Mouse (Mus musculus) cerebellum, postnatal 14 days (tissue): Measurements from ENCODE around the gene Ly6g5b.

Source experiments
- DNase-seq, 2 experiments: peaks; one replicate each; pipeline ENCODE4 v3.0.0; 2021; ENCODE audit warnings: mixed read lengths in 2 of 2

Ly6g5b gene

GRCm38 (mm10) chr17:35077786-35078233 is 37.4 kb downstream of the Ly6g5b start, which contains the start of gene Ly6g6d:
Ly6g6d (minus strand) TSS chr17:35078065.
- peak; percentile 40 to 54 for DNase-seq

- DNase-seq, result peak in 1 of 2 experiments; percentile 33
Observed at GRCm38 (mm10) chr17:35077285-35077684, 37.9 kb downstream of the Ly6g5b start.

GRCm38 (mm10) chr17:35076507-35077176 is 38.6 kb downstream of the Ly6g5b start, which contains the start of gene Ly6g6e:
Ly6g6e (plus strand) TSS chr17:35076902.
- no peak for DNase-seq

GRCm38 (mm10) chr17:35074097-35074496 is 41.1 kb downstream of the Ly6g5b start:
- peak; percentile 80 to 88 for DNase-seq

- DNase-seq, result peak; percentile 22 to 44
Observed at GRCm38 (mm10) chr17:35071454-35071853, 43.8 kb downstream of the Ly6g5b start.

- DNase-seq, result peak; percentile 87 to 90
Observed at GRCm38 (mm10) chr17:35070556-35071229, 44.5 kb downstream of the Ly6g5b start.

GRCm38 (mm10) chr17:35068213-35068914 is 46.9 kb downstream of the Ly6g5b start:
- DNase-seq, result peak in 1 of 2 experiments; percentile 43

GRCm38 (mm10) chr17:35066084-35066483 is 49.1 kb downstream of the Ly6g5b start, which contains the start of gene Mpig6b:
Mpig6b (minus strand) TSS chr17:35066184.
- peak in 1 of 2 experiments; percentile 15 for DNase-seq

- DNase-seq, result peak; percentile 57 to 63
Observed at GRCm38 (mm10) chr17:35064951-35065947, 50.0 kb downstream of the Ly6g5b start, which contains the start of gene Ly6g6c. Ly6g6c (plus strand) TSS chr17:35065388.

GRCm38 (mm10) chr17:35064378-35064877 is 50.8 kb downstream of the Ly6g5b start:
- peak; percentile 79 to 85 for DNase-seq
